Mouse (Mus musculus): ENCODE data around the gene Rnf5. TPM values are rescaled to one million over a fixed set of nuclear protein-coding genes. Genes with fewer than 3 reads are reported as not detected.

The Rnf5 gene
- polyA plus RNA-seq, 1 experiment from 2014 or later: 157 TPM

GRCm38 (mm10) chr17:34629221-34629751 lies 25.8 kb upstream of the Rnf5 start, which contains the start of gene Prrt1:
Gene Prrt1 (plus strand): TSS chr17:34629533.
- no peaks in the 10 kb centered on the region for H3K9me3 ChIP-seq
- DNase-seq (ENCODE audit: low spot score): no peak
- peaks cover 6% of the 10 kb centered on the region; the same call in 1 of the 2 replicates for H3K36me3 ChIP-seq
- 2% methylated on average over 16 of the region's 16 CpGs for WGBS
- peak within 1 kb of the TSS; percentile 93 for H3K27ac ChIP-seq
- H3K27me3 ChIP-seq (ENCODE audit: insufficient read depth, poor library complexity, severe bottlenecking): peaks cover 62% of the 10 kb centered on the region
- H3K4me1 ChIP-seq: peaks cover 55% of the 10 kb centered on the region
- peak within 1 kb of the TSS; percentile 70 for H3K4me3 ChIP-seq

- H3K4me3 ChIP-seq: peak overlapping the region; percentile 70
- peaks cover 56% of the 10 kb centered on the region for H3K27me3 ChIP-seq (ENCODE audit: insufficient read depth, poor library complexity, severe bottlenecking)
- H3K27ac ChIP-seq: peak overlapping the region; percentile 93
- DNase-seq (ENCODE audit: low spot score): no peak
- H3K4me1 ChIP-seq: peaks cover 55% of the 10 kb centered on the region
- 29% methylated on average over 5 of the region's 5 CpGs for WGBS
- peaks cover 11% of the 10 kb centered on the region; the same call in 1 of the 2 replicates for H3K36me3 ChIP-seq
- no peaks in the 10 kb centered on the region for H3K9me3 ChIP-seq
Measured at GRCm38 (mm10) chr17:34628644-34628967, 25.1 kb upstream of the Rnf5 start.

GRCm38 (mm10) chr17:34627943-34628643 lies 24.6 kb upstream of the Rnf5 start, which contains the start of gene Ppt2:
Gene Ppt2 (minus strand): TSS chr17:34628510.
- H3K4me3 ChIP-seq: peak within 1 kb of the TSS; percentile 70
- H3K4me1 ChIP-seq: peaks cover 55% of the 10 kb centered on the region
- peaks cover 51% of the 10 kb centered on the region for H3K27me3 ChIP-seq (ENCODE audit: insufficient read depth, poor library complexity, severe bottlenecking)
- DNase-seq (ENCODE audit: low spot score): peak; percentile 91
- 4% methylated on average over 29 of the region's 29 CpGs for WGBS
- no peaks in the 10 kb centered on the region for H3K9me3 ChIP-seq
- peak within 1 kb of the TSS; percentile 93 for H3K27ac ChIP-seq
- H3K36me3 ChIP-seq: peaks cover 16% of the 10 kb centered on the region; the same call in 1 of the 2 replicates

DNA sequence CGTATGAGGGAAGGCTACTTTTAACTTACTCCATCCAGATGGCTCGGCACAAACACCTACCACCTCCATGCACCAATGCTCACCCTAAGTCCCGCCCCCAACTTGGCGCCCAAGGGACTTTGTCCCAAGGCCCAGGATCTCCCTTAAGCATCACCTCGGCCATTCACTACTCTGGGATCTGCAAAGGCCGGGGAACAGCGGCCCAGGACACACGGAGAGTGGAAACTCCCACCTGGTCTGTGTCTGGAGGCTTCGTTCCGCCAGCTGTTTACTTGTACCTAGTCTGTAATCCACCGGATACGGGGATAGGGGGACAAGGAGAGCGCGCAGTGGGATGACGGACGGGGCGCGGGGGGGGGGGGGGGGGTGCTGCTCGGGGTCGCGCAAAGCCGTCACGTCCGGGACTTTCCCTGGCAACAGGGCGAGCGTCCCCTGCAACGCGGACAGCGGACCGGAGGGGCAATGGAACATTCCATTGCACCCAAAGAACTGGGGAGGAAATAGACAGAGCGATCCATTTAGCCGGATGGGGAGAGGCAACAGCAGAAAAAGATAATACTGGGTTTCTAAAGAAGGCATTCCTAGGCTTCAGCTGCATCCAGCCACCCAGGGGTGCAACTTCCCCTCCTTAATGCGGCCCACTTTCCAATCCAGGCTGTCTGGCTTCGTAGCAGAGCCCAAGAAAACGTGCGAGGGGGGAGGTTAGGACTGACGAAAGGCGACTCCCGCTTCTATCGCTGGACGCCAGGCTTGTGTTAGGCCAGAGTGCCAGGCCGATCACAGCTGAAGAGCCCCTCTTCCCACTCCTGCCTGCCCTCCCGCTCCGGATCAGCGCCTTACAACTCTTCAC lies 23.8 kb upstream of the Rnf5 start:
- peak overlapping the region; percentile 70 for H3K4me3 ChIP-seq
- 0% methylated on average over 45 of the region's 45 CpGs for WGBS
- peaks cover 53% of the 10 kb centered on the region for H3K4me1 ChIP-seq
- no peaks in the 10 kb centered on the region for H3K9me3 ChIP-seq
- peak; percentile 96 for DNase-seq (ENCODE audit: low spot score)
- peaks cover 24% of the 10 kb centered on the region for H3K36me3 ChIP-seq
- H3K27ac ChIP-seq: peak overlapping the region; percentile 93
- H3K27me3 ChIP-seq (ENCODE audit: insufficient read depth, poor library complexity, severe bottlenecking): peaks cover 43% of the 10 kb centered on the region

- peaks cover 29% of the 10 kb centered on the region for H3K36me3 ChIP-seq
- H3K4me3 ChIP-seq: peak overlapping the region; percentile 70
- under 1% methylated on average over 18 of the region's 18 CpGs for WGBS
- DNase-seq (ENCODE audit: low spot score): no peak
- H3K27ac ChIP-seq: peak overlapping the region; percentile 93
- no peaks in the 10 kb centered on the region for H3K9me3 ChIP-seq
- peaks cover 48% of the 10 kb centered on the region for H3K4me1 ChIP-seq
- peaks cover 37% of the 10 kb centered on the region for H3K27me3 ChIP-seq (ENCODE audit: insufficient read depth, poor library complexity, severe bottlenecking)
Measured at GRCm38 (mm10) chr17:34626773-34627092, 23.2 kb upstream of the Rnf5 start.

DNA sequence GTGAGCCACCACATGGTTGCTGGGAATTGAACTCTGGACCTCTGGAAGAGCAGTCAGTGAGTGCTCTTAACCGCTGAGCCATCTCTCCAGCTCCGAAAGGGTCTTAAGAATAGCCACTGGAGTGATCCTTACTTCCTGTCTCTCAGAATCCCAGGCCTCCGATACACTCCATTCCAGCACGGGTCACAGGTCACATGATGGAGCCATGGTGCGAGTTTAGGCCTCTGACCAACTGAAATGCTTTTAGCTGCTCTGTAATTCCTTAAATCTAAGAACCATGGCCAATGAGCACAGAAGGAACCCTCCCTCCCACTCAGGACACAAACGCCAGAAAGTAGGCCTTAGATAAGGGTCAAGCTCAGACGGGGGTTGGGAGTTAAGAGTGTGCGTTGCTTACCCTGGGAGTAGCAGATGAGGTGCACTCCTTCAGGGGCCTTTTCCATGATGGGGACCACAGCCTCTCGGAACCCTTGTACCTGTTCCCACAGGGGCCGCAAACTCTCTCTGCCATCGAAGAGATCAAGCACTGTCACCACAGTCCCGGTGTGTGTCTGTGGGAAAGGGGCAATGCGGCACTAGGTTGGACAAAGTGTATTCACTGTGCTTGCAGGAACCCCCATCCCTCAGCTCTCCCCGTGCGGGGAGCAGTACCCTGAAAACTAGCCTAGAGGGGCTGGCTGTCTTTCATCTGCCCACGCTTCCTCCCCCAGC lies 22.7 kb upstream of the Rnf5 start:
- Histone ChIP-seq H3K9me3 (no peaks in the 10 kb centered on the region), H3K4me3 (peak overlapping the region; percentile 70), H3K36me3 (peaks cover 32% of the 10 kb centered on the region), H3K27me3 (ENCODE audit: insufficient read depth, poor library complexity, severe bottlenecking) (peaks cover 32% of the 10 kb centered on the region), H3K27ac (peak overlapping the region; percentile 93), H3K4me1 (peaks cover 42% of the 10 kb centered on the region)
- 48% methylated on average over 16 of the region's 16 CpGs for WGBS
- no peak for DNase-seq (ENCODE audit: low spot score)

DNA sequence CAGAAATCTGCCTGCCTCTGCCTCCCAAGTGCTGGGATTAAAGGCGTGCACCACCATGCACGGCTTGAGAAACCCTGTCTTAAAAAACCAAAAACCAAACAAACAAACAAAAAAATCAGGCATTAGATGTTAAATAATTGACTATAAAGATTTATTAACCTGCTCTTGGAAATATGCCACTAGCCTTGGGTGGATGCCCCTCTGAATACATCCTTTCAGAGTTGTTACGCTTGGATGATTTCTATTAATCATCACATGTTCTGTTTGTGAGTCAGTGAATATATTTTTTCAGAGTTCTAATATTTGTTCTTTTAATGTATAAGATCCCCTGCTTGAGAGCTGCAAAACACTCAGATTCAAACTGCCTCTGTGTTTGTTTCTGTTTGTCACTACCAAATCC lies 21.5 kb upstream of the Rnf5 start:
- peaks cover 31% of the 10 kb centered on the region for H3K4me1 ChIP-seq
- H3K36me3 ChIP-seq: peaks cover 40% of the 10 kb centered on the region
- peaks cover 20% of the 10 kb centered on the region for H3K27me3 ChIP-seq (ENCODE audit: insufficient read depth, poor library complexity, severe bottlenecking)
- H3K4me3 ChIP-seq: no peak overlapping the region
- DNase-seq (ENCODE audit: low spot score): no peak
- 93% methylated on average over 3 of the region's 3 CpGs for WGBS
- H3K27ac ChIP-seq: no peak overlapping the region
- H3K9me3 ChIP-seq: no peaks in the 10 kb centered on the region

DNA sequence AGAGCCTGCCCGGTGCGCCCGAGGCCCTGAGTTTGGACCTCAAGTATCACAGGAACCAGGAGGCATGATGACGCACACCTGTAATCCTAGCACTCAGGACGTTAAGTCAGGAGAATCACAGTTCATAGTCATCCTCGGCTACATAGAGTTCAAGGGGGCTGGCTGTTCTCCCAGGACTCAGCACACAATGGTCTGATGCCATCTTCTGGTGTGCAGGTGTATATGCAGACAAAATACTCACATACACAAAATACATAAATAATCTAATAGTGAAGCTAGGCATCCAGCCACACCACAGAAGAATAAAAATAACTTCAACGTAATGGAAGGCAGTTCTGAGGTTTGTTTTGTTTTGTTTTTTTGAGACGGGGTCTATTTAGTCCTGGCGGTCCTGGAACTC lies 19.7 kb upstream of the Rnf5 start:
- H3K36me3 ChIP-seq: peaks cover 46% of the 10 kb centered on the region
- DNase-seq (ENCODE audit: low spot score): no peak
- 85% methylated on average over 9 of the region's 9 CpGs for WGBS

DNA sequence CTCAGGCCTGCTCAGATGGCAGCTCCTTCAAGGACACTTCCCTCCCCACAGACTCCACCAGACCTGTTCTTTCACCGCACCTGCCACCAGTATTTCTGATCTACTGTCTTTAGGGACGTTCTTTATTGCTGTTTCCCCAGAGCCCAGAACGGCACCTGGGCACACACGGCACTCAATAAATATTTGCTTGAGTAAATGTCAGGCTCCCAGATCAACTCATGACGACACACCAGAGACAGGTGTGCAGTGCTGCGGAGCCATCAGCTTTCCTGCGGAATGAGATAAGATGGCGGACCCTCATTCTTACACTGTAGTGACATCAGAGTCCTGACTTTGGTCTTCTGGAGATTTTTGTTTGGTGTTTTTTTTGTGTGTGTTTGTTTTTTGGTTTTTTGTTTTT lies 17.5 kb upstream of the Rnf5 start:
- Histone ChIP-seq H3K9me3 (no peaks in the 10 kb centered on the region), H3K27me3 (ENCODE audit: insufficient read depth, poor library complexity, severe bottlenecking) (no peaks in the 10 kb centered on the region), H3K27ac (no peak overlapping the region), H3K4me1 (peaks cover 12% of the 10 kb centered on the region), H3K36me3 (peaks cover 60% of the 10 kb centered on the region), H3K4me3 (no peak overlapping the region)
- WGBS: 90% methylated on average over 8 of the region's 8 CpGs
- no peak for DNase-seq (ENCODE audit: low spot score)

More for the DNA sequence above, 19.7 kb upstream of the Rnf5 start:
- H3K27ac ChIP-seq: no peak overlapping the region
- H3K4me1 ChIP-seq: peaks cover 18% of the 10 kb centered on the region
- H3K9me3 ChIP-seq: no peaks in the 10 kb centered on the region
- no peak overlapping the region for H3K4me3 ChIP-seq
- H3K27me3 ChIP-seq (ENCODE audit: insufficient read depth, poor library complexity, severe bottlenecking): 0 out of 2 replicates have a peak, but pooled peaks cover 2% of the 10 kb centered on the region

GRCm38 (mm10) chr17:34618999-34619398 lies 15.5 kb upstream of the Rnf5 start:
- DNase-seq (ENCODE audit: low spot score): no peak
- Histone ChIP-seq H3K9me3 (no peaks in the 10 kb centered on the region), H3K27me3 (ENCODE audit: insufficient read depth, poor library complexity, severe bottlenecking) (no peaks in the 10 kb centered on the region), H3K36me3 (peaks cover 72% of the 10 kb centered on the region), H3K4me1 (peaks cover 9% of the 10 kb centered on the region; the same call in 1 of the 2 replicates), H3K27ac (no peak overlapping the region), H3K4me3 (no peak overlapping the region)
- WGBS: 14% methylated on average over 6 of the region's 6 CpGs

GRCm38 (mm10) chr17:34615871-34616270 lies 12.4 kb upstream of the Rnf5 start, which contains the start of gene Egfl8:
Gene Egfl8 (minus strand): TSS chr17:34615971.
- 76% methylated on average over 6 of the region's 6 CpGs for WGBS
- peaks cover 76% of the 10 kb centered on the region for H3K36me3 ChIP-seq
- H3K27me3 ChIP-seq (ENCODE audit: insufficient read depth, poor library complexity, severe bottlenecking): no peaks in the 10 kb centered on the region
- H3K27ac ChIP-seq: no peak within 1 kb of the TSS
- no peak for DNase-seq (ENCODE audit: low spot score)
- H3K9me3 ChIP-seq: no peaks in the 10 kb centered on the region
- peaks cover 9% of the 10 kb centered on the region; the same call in 1 of the 2 replicates for H3K4me1 ChIP-seq
- H3K4me3 ChIP-seq: no peak within 1 kb of the TSS

DNA sequence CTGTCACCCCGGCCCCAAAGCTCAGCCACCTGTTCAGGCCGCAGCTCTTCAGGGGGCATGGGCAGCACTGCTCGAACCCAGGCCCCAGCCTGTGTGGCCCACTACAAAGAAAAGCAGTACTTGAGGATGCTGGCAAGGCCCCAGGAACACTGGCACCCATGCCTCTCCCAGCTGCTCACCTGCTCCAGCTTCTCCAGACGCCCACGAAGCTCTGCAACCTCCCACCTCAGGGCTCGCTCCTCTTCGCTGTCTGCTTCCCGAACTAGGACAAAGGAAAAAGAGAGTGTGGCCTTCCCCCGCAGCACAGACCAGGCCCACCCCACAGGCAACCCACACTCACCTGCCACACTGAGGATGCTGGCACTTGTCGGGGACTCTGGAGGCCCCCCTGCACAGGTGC lies 10.3 kb upstream of the Rnf5 start:
- H3K36me3 ChIP-seq: peaks cover 76% of the 10 kb centered on the region
- peaks cover 10% of the 10 kb centered on the region for H3K4me1 ChIP-seq
- no peaks in the 10 kb centered on the region for H3K27me3 ChIP-seq (ENCODE audit: insufficient read depth, poor library complexity, severe bottlenecking)
- H3K4me3 ChIP-seq: no peak overlapping the region
- H3K27ac ChIP-seq: no peak overlapping the region
- no peak for DNase-seq (ENCODE audit: low spot score)
- WGBS: 85% methylated on average over 10 of the region's 10 CpGs
- no peaks in the 10 kb centered on the region for H3K9me3 ChIP-seq
